Mouse (Mus musculus): ENCODE measurements around the gene Enpp3.
"Not testable (repeated sequence)": the region's sequence is repeated elsewhere in the genome, so short reads cannot be mapped to it uniquely, and the experiment has no call there.

Enpp3 gene

DNA sequence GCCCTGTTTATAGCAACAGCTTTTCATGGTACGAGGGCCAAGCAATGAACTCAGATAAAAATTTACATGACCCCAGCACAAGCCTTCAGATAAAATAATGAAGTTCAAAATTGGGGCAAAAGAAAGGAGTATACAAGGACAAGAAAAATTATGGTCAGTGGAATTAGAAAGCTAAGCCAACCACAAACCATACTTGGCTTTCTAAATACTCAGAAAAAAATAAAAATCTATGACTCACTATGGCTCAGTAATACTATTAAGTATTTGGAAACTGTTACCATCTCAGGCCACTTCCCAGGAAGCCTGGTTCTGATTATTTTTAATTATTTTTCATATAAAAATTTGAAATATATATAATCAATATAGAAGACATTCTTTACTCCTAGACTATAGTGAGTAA is 19.8 kb downstream of the Enpp3 start:
- DNase-seq (ENCODE audit: low read depth, low spot score): no peak

DNA sequence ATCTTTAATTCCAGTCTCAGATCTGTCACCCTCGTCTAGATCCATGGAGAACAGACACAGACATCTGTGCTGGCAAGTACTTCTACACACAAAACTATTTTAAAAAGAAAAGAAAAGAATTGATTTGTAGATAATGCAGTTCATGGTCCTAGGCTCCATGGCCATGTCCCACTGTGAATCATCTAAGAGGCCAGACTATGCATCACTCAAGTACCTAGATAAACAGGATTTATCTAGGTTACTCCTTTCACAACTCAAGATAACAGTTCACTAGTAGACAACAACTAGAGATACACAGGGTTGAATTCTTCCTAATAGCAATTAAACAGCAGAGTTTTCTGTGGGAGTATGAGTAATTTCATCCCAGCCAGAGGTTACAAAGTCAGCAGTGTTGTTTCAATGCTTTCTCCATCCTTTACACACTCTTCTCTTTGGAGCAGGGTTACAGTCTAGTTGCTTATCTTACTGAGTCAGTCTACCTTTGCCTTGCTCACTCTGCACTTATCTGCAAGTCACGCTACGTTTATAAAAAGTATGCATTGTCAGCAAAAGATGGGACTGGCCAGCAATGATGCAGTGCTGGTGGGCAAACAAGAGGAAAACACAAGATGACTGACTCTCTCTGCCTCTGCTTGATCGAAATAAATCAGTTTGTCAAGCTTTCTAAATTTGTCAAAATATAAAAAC is 20.5 kb downstream of the Enpp3 start:
- DNase-seq (ENCODE audit: low read depth, low spot score): no peak

DNA sequence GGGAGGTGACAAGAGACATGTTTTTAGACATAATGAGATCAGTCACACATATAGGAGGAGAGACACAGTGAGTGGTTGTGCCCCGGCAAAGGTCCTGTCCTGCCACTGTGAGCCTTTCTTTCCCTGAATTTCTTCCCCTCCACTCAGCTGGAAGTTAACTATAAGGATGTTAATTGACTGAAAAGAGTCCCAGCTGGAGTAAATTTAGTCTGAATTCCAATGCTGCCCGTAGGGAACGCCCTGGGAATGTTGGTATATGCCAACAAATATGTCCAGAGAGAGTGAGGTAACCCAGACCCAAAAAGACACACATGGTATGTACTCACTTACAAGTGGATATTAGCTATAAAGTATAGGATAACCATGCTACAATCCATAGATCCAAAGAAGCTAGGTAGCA is 23.1 kb downstream of the Enpp3 start:
- DNase-seq (ENCODE audit: low read depth, low spot score): peak; percentile 15

DNA sequence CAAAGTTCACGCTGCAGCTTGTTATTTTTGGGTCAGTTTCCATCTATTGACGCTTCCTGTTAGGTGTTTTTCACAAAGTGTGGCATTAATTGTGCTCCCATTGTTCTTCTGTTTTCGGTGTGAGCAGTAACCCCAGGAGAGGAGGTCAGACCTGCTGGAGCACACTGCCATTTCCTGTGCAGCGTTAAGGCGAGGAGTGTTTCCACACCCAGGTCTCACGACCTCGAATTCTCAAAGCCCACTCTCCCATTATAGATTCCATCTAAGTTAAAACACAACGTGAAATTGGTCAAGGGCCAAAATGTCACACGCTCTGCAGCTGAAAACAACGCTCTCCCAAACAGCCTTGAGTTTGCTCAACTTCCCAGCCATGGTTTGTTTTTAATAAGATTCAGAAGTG is 32.0 kb downstream of the Enpp3 start:
- DNase-seq (ENCODE audit: low read depth, low spot score): peak; percentile 12

DNA sequence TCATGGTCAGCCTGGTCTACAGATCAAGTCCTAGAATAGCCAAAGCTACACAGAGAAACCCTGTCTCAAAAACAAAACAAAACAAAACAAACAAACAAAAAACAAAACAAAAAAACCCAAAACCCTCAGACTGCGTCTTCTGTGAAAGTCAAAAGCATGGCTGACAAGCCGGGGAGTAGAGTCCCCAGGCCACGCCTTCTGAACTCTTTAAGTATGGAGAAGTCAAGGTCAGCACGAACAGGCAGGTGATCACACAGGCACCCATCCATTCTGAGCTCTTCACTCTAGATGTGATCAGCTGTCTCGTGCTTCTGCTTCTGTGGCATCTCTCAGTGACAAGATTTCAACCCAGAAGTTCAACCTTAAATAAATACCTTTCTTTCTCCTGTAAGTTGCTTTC is 35.9 kb downstream of the Enpp3 start:
- DNase-seq (ENCODE audit: low read depth, low spot score): no peak

DNA sequence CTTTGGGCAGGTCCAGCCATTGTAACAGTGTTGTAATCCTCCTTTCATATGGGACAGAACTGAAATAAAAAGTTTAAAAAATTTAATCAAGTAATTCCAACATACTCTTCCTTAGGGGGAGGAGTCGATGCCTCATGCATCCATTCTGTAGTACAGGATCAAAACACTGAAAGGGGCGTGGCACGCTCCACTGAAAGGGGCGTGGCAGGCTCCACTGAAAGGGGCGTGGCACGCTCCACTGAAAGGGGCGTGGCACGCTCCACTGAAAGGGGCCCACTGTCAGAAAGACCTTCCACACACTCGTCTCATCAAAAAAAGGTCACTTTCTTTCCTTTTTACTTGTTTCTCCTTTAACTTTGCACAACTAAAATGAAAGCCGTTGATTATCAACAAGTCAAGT is 36.7 kb downstream of the Enpp3 start:
- DNase-seq (ENCODE audit: low read depth, low spot score): no peak

DNA sequence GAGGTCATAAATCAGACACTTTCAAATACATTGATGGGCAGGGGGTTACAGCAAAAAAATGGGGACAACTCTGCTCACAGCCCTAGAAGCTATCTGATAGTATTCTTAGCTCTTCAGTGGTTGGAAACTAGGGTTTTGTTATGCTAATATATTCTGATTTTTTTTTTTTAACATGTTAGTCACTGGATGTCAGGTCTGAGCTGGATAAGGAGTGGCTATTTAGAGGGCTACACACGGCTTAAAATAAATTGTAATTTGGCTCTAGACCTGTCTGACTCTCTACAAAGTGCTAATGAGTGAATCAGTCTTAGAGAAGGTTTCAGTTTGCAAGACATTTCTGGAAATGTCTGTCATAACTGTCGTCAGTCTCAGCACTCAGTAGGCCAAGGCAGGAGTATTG is 37.5 kb downstream of the Enpp3 start:
- no peak for DNase-seq (ENCODE audit: low read depth, low spot score)

DNA sequence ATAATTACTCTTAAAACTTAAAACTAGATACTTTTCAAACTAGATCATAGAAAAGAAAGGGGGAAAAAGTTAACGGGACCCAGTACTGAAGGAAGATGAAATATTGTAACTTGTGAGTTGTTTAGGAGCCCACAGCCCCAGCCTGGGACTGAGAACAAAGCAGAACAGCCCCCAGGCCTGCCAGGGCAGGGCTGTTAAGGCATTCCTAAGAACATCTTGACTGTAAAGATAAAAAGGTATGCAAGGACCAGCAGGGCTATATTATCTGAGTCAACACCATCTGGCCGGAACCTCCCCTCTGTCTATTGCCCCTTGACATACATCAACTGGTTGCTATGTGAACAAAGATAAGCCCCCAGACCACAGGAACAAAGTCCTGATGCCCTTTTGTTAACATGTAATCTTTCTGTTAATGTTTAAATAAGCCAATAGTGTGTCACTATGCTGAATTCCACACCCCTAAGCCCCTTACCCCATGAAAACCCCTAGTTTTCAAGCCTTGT is 39.8 kb downstream of the Enpp3 start:
- not testable (repeated sequence) for DNase-seq (ENCODE audit: low read depth, low spot score)

DNA sequence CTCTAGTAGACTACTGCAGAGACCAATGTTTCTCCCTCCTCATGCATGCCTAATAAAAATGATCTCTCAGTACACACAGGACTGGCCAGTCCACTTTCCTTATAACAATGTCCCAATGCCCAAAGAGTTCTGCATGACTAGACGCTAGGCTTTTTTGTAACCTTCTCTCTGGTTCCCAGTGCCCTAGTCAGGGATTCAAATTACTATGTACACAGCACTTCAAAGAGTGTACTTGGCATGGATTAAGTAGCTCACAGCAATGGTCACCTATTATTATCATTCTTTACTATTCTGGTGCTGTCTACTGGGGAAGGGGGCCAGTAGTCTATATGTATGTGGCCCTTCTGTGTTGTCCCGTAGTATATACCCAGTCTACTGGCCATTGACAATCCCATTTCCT is 40.8 kb downstream of the Enpp3 start:
- DNase-seq (ENCODE audit: low read depth, low spot score): no peak

DNA sequence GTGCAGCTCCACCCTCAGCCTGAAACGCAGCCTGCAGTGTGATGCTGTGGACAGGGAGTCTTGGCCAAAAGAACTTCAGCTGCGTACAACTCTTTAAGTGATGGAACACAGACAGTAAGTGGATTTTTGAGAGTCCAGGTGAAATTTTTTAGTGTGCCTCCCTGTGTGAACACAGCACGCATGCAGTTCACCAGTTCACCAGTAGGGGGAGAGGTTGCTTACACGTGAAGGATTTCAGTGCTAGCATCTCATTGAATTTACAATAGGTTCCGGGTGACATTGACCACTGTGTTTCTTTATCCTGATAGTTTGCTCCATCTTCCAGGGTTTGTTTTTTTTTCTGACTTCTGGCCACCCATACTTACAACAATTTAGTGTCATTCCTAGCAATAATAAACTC is 45.4 kb downstream of the Enpp3 start:
- DNase-seq (ENCODE audit: low read depth, low spot score): peak; percentile 68

DNA sequence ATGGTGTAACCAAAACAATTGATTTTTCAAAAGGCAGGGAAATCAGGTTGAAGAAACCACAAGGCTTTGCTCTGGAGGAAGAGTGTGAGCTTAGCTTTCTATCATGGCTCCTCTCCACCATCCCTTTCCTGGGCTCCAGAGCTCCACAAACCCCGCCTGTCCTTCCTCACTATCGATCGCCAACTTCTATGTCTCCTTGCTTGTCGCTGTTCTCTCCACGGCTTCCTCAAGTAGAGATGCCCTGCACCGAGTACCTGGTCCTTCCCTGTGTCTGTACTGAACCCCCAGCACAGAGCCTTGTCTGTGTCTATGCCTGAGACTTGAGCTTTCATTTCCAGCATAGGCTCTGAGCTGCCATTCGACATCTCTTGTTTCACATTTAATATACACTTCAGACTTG is 49.9 kb downstream of the Enpp3 start:
- no peak for DNase-seq (ENCODE audit: low read depth, low spot score)

DNA sequence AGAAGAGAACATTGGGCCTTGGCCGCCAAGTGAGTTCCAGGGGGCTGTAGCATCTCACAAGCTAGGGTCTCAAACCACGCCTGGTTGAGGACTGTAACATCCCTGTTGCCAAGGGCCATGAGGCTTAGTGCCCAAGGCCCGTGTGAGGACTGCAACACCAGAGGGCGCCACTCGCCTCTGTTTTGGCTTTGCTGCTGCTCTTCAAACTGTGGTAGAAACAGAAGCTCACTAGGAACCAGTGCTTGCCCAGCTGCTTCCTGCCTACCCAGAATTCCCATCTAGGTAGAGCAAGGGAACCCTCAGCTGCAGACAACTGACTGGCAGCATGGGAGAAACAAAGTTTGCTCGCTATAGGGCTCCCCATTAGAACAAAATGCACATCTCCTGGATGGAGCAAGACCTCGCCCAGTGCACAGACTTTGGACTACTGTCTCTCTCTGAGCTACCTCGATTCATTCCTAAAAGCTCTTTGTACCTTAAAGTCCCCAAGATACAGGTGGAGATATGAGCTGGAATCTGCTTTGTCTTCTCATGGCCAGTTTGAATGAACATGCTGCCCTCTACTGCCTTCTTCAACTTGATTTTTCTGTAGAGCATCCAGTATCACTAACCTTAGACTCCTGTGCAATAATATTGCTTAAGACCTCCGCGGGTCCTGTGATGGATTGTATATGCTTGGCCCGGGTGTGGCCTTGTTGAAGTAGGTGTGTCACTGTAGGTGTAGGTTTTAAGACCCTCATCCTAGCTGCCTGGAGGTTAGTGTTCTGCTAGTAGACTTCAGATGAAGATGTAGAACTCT is 52.7 kb downstream of the Enpp3 start:
- peak; percentile 39 for DNase-seq (ENCODE audit: low read depth, low spot score)

DNA sequence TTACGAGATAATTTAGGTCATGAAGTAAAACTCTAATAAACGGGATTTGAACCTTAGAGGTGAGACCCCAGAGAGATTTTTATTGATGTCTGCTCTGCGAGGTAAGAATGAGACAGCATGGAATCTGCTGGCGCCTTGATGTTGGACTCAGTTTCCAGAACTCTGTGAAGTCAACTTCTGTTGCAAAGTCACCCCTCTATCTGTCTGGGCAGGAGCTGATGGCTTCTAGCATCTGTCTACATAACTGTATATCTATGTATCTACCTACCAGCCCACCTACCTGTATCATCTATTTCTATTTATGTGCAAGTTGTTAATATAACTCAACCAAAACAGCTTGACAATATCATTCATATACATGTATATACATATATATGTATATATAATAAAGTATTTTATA is 57.3 kb downstream of the Enpp3 start:
- DNase-seq (ENCODE audit: low read depth, low spot score): no peak

DNA sequence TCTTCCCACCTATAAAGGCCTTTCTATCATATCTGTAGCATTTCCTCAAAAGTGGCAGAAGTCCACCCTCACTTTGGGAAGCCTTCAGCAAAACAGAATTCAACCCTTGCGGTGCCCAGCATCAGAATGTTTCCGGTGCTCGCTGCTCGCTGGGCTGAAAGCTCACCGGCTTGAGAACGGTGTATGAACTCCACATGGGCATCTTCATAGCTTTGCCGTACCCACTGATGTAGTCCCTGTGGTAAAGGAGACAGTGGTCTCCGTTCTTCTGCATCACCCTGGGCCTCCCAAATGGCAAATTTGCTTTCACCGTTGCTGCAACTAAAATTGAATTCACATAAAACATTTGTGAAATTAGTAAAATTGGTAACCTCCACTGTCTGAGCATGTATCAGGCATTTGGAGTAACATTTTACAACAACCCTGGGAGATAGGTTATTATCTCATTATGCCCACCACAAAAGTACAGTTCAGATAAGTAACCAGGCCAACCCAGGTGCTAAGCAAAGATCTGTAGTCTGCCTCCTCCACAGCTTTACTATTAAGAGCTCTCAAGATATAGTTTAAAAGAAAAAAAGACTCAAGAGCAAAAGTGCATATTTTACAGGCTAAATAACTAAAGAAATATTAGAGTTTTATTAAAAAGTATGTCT is 57.9 kb downstream of the Enpp3 start:
- no peak for DNase-seq (ENCODE audit: low read depth, low spot score)

DNA sequence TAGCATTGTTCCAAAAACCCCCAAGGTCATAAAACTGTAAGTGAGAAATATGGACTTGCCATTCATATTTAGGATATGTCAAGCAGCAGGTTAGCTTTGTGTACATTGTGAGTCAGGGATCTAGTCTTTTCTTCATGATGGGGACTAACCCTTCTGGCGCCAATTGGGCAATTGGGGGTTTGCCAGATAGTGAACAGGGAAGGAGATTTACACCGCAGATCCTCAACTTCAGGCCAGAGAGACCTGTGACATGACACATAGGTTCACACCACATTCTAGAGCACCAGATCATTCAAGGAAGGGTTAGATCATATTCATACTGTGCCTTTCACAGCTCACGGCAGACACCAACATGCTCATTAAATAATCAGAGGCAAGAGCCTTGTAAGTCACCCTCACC is 58.7 kb downstream of the Enpp3 start:
- no peak for DNase-seq (ENCODE audit: low read depth, low spot score)

DNA sequence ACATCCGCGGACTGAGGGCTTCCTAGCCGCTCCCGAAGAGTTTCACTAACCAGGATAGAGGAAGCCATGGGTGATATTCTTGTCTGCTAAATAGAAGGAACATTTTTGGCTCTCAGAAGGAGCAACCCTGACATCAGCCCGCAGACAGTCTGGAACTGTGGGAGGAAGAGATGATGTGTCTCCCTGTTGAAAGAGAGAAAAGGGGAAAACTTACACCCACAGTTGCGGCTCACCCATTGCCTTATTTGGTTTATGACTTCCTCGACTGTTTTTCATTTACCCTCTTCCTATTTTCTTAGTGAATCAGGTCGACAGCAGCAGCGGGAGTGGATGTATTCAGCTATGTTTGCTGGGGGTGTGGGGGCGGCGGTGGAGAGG is 64.0 kb downstream of the Enpp3 start:
- DNase-seq (ENCODE audit: low read depth, low spot score): no peak

DNA sequence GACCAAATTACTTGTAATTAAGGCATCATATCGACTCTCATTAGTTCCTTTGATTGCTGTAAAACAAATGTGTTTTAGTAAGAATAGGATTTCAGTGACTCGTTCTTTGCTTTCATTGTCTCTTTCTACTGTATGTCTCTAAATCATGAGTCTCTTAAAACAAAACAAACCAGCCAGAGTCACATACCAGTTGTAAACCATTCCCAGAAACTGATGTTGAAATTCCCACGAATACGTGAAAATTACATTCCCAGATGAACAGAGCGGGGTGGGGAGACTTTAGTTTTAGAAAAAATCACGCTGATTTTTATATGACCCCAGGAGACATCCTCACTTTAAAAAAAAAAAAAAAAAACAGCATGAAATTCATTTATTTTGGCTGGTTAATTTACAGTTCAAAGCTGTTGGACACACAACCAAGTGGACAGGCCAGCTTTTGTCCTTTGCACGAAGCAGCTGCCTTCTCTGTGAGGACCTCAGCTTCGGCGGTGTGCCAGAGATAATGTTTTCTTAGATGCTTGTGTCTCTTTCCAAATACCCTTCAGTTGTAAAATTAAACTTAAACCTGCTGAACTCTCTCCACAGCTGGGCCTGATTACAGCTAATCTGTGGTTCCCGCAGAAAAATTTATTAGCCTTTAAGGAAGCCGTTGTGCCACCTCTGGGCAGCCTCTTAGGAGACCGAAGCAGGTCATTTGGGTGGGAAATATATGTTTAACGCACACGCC is 64.5 kb downstream of the Enpp3 start:
- peak; percentile 39 for DNase-seq (ENCODE audit: low read depth, low spot score)

DNA sequence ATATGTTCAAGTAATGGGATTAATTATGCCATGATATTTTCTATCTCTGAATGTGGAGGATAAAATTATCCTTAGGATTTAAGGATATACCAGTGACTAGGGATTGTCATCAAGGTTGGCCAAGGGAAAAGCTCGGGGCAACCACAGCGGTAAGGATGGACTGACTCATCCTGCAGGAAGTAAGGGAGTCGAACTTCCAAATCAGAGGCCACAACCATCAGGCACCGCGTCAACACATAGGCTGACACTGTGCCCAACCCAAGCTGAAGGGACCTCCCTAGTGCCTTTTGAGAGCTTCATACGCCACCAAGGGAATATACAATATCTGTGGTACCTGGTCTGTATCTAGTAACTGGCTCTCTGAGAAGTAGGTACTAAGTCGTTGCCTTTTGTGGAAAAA is 73.1 kb downstream of the Enpp3 start:
- DNase-seq (ENCODE audit: low read depth, low spot score): no peak

DNA sequence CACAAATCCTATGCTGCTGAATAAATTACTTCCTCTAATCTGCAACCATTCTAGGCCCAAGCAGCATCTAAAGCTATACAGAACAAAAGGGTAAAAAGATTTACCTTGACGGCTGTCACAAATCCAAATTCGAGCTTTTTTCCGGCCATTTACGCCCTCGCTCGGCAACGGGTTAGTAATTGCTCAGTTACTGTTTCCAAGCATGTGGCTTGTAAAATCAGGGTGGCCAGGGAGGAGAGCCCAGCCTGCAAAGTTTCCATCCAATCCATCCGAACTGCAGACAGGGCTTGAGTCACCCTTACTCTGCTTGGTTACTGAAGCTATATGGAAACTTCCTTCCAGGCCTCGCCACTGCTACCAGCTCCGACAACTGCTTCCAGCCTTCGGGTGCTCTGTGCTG is 74.9 kb downstream of the Enpp3 start:
- DNase-seq (ENCODE audit: low read depth, low spot score): no peak

DNA sequence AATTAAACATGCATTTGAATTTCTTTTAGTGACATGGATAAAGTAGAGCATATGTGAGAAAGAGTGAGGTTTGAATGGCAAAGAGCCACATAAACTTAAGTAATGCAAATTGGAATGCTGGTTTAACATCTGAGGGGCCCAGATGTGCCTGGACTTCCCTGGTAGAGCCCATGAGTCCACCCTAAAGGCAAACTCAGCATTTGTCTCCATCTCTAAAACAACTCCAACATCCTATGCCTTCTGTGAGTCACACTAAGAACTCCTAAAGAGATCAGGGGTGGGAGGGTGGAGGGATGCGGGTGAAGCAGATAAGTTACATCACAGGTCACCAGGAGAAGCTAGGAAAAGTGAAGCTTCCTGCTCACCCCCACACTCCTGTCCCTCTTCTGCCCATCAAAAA is 76.6 kb downstream of the Enpp3 start:
- DNase-seq (ENCODE audit: low read depth, low spot score): no peak

DNA sequence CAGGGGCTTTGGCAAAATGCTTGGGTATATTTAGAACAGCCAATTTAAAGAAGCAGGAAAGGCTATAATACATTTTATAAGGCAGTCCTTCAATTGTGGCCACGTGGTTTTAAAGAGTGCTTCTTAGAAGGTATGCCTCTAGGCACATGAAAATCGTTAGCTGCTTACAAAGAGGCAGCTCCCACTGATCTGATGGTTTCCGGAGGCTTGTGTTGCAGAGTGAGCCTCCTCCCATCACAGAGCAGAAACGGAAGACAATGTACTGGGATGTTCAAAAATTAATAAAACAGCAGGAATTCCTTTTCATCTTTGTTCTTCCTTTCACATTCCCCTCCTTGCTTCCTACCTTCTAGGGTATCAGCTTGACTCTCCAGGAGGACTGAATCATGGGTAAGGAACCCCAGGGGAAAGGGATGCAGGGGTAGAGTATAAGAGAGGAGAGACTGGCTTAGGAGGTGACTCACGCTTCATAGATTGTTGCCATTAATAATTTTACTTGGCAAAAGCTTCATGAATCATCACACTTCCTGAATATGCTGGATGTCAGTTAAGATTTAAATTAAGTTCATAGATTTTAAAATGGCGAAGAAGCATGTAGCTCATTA is 77.4 kb downstream of the Enpp3 start:
- DNase-seq (ENCODE audit: low read depth, low spot score): no peak

DNA sequence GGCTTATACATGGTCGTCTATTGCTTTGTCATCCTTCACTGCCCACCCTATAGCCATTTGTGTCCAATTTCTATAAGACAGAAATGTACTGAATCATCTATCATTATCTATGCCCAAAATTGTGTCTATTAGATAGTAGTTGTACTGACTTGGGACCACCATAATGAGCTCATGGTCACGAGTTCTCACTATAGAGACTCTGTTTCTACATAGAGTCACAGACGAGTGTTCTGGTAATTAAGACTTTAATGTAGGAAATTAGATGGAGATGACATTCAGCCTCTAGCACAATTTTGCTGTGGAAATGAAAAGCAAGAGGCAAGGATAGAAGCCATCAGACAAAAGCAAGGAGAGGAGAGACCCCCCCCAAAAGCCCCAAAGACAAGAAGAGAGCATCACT is 78.0 kb downstream of the Enpp3 start:
- no peak for DNase-seq (ENCODE audit: low read depth, low spot score)
